Mouse (Mus musculus): ENCODE data around the gene Atp2b2.

GRCm38 (mm10) chr6:113799915-113800314 lies 242.5 kb downstream of the Atp2b2 start:
- TF ChIP-seq GATA1 (IDR thresholded peaks at IDR 0.05; ENCODE audit: low read depth, low read length), result no peak
- no peak for TF ChIP-seq CTCF (IDR thresholded peaks at IDR 0.05 in 2 of 3, conservative IDR thresholded peaks at IDR 0.05 in 1 of 3; ENCODE audit: control insufficient read depth in 1 of 3, insufficient read depth in 1 of 3, low read depth in 2 of 3, low read length in 3 of 3, poor library complexity in 1 of 3, severe bottlenecking in 1 of 3)
- no peak for TF ChIP-seq ELF1 (IDR thresholded peaks at IDR 0.05; ENCODE audit: low read depth, low read length)
- TF ChIP-seq NRF1 (IDR thresholded peaks at IDR 0.05; ENCODE audit: insufficient read depth, low read depth, low read length, poor library complexity, severe bottlenecking), result no peak
- TF ChIP-seq POLR2AphosphoS5 (IDR thresholded peaks at IDR 0.05; ENCODE audit: borderline replicate concordance, low read depth, low read length), result no peak
- TF ChIP-seq USF1 (IDR thresholded peaks at IDR 0.05; ENCODE audit: low read depth, low read length), result no peak
- no peak for TF ChIP-seq TCF12 (IDR thresholded peaks at IDR 0.05; ENCODE audit: low read depth, low read length)

Measured in MEL (cell line).